In genomic region chr6:48136851-48137250, GRCm38 (mm10) we compare ENCODE assay signal across 7 mouse cellular contexts.
DNase-seq lines count a peak whose midpoint lies in the region.

No protein-coding gene starts in this region.

- peak; percentile 75 to 81 for DNase-seq in kidney, postnatal 4 days
- no peak for DNase-seq in kidney, adult 11 months
- DNase-seq in NIH3T3 (ENCODE audit: low read depth): peak; percentile 84
- DNase-seq in c-Kit-positive CD71-negative TER-119-negative erythroid progenitor cells, embryonic 14.5 days (ENCODE audit: low read depth): peak; percentile 13
- DNase-seq in mesoderm, embryonic 11.5 days (ENCODE audit: low read depth, low spot score): peak; percentile 67
- DNase-seq in cerebellum, adult 11 months: no peak
- no peak for DNase-seq in right cerebral cortex, adult 2 months (ENCODE audit: low spot score in 2 of 2)

Comparison
In these comparisons a context has a peak if more than half of its experiments do, and no peak if none do; other contexts are left out.
1. DNase-seq: peak in kidney, postnatal 4 days (2 of 2), NIH3T3 (single experiment), c-Kit-positive CD71-negative TER-119-negative erythroid progenitor cells, embryonic 14.5 days (single experiment) and mesoderm, embryonic 11.5 days (single experiment); none in kidney, adult 11 months (single experiment), cerebellum, adult 11 months (single experiment) and right cerebral cortex, adult 2 months (0 of 2).